Mouse (Mus musculus): ENCODE results near the gene Dgkh. TPM values are rescaled to one million over a fixed set of nuclear protein-coding genes. Genes with fewer than 3 reads are reported as not detected.

The Dgkh gene
- polyA plus RNA-seq, 1 experiment from 2014 or later = 0.87 TPM

GRCm38 (mm10) chr14:78656832-78657626 is 75.5 kb downstream of the Dgkh start:
- no peaks in the 10 kb centered on the region for H3K36me3 ChIP-seq (ENCODE audit: control insufficient read depth, insufficient read depth, low read length)
- WGBS = 78% methylated on average over 18 of the region's 18 CpGs
- no peak overlapping the region for H3K27ac ChIP-seq (replicated peaks; ENCODE audit: low read depth, low read length)
- H3K4me1 ChIP-seq (ENCODE audit: control insufficient read depth, insufficient read depth, low read length) = no peaks in the 10 kb centered on the region
- no peak for ATAC-seq (ENCODE audit: insufficient number of reproducible peaks, low FRiP score, low TSS enrichment, low read depth)
- no peak for DNase-seq (ENCODE audit: low spot score)
- no peak overlapping the region for H3K4me2 ChIP-seq (ENCODE audit: low read depth, severe bottlenecking)
- no peaks in the 10 kb centered on the region for H3K27me3 ChIP-seq (ENCODE audit: control insufficient read depth, insufficient read depth, low read length)
- no peak overlapping the region for H3K9ac ChIP-seq (ENCODE audit: low read length)
- no peaks in the 10 kb centered on the region; the same call in 1 of the 2 replicates for H3K9me3 ChIP-seq (ENCODE audit: control insufficient read depth, low read length)
- H3K4me3 ChIP-seq (ENCODE audit: low read depth, low read length) = no peak overlapping the region

- no peaks in the 10 kb centered on the region for H3K4me1 ChIP-seq (ENCODE audit: control insufficient read depth, insufficient read depth, low read length)
- WGBS = 83% methylated on average over 7 of the region's 7 CpGs
- no peak for ATAC-seq (ENCODE audit: insufficient number of reproducible peaks, low FRiP score, low TSS enrichment, low read depth)
- DNase-seq (ENCODE audit: low spot score) = no peak
- no peaks in the 10 kb centered on the region for H3K27me3 ChIP-seq (ENCODE audit: control insufficient read depth, insufficient read depth, low read length)
- H3K9ac ChIP-seq (ENCODE audit: low read length) = no peak overlapping the region
- H3K27ac ChIP-seq (replicated peaks; ENCODE audit: low read depth, low read length) = no peak overlapping the region
- H3K36me3 ChIP-seq (ENCODE audit: control insufficient read depth, insufficient read depth, low read length) = no peaks in the 10 kb centered on the region
- H3K4me2 ChIP-seq (ENCODE audit: low read depth, severe bottlenecking) = no peak overlapping the region
- no peaks in the 10 kb centered on the region; the same call in 1 of the 2 replicates for H3K9me3 ChIP-seq (ENCODE audit: control insufficient read depth, low read length)
- H3K4me3 ChIP-seq (ENCODE audit: low read depth, low read length) = no peak overlapping the region
These were observed 77.5 kb downstream of the Dgkh start for GRCm38 (mm10) chr14:78654939-78655556.

GRCm38 (mm10) chr14:78654196-78654595 is 78.4 kb downstream of the Dgkh start:
- WGBS = 86% methylated on average over 10 of the region's 10 CpGs
- no peak overlapping the region for H3K9ac ChIP-seq (ENCODE audit: low read length)
- no peaks in the 10 kb centered on the region; the same call in 1 of the 2 replicates for H3K9me3 ChIP-seq (ENCODE audit: control insufficient read depth, low read length)
- no peaks in the 10 kb centered on the region for H3K4me1 ChIP-seq (ENCODE audit: control insufficient read depth, insufficient read depth, low read length)
- no peak overlapping the region for H3K4me2 ChIP-seq (ENCODE audit: low read depth, severe bottlenecking)
- H3K36me3 ChIP-seq (ENCODE audit: control insufficient read depth, insufficient read depth, low read length) = no peaks in the 10 kb centered on the region
- no peaks in the 10 kb centered on the region for H3K27me3 ChIP-seq (ENCODE audit: control insufficient read depth, insufficient read depth, low read length)
- H3K27ac ChIP-seq (replicated peaks; ENCODE audit: low read depth, low read length) = no peak overlapping the region
- ATAC-seq (ENCODE audit: insufficient number of reproducible peaks, low FRiP score, low TSS enrichment, low read depth) = no peak
- no peak overlapping the region for H3K4me3 ChIP-seq (ENCODE audit: low read depth, low read length)
- no peak for DNase-seq (ENCODE audit: low spot score)

- Histone ChIP-seq H3K9me3 (ENCODE audit: control insufficient read depth, low read length) (no peaks in the 10 kb centered on the region), H3K9ac (ENCODE audit: low read length) (no peak overlapping the region), H3K36me3 (ENCODE audit: control insufficient read depth, insufficient read depth, low read length) (no peaks in the 10 kb centered on the region), H3K4me3 (ENCODE audit: low read depth, low read length) (no peak overlapping the region), H3K27ac (replicated peaks; ENCODE audit: low read depth, low read length) (no peak overlapping the region), H3K4me1 (ENCODE audit: control insufficient read depth, insufficient read depth, low read length) (no peaks in the 10 kb centered on the region), H3K27me3 (ENCODE audit: control insufficient read depth, insufficient read depth, low read length) (no peaks in the 10 kb centered on the region), H3K4me2 (ENCODE audit: low read depth, severe bottlenecking) (no peak overlapping the region)
- 91% methylated on average over 5 of the region's 5 CpGs for WGBS
- DNase-seq (ENCODE audit: low spot score) = no peak
- no peak for ATAC-seq (ENCODE audit: insufficient number of reproducible peaks, low FRiP score, low TSS enrichment, low read depth)
These were observed 79.2 kb downstream of the Dgkh start for GRCm38 (mm10) chr14:78653333-78653732.

- H3K4me1 ChIP-seq (ENCODE audit: control insufficient read depth, insufficient read depth, low read length) = no peaks in the 10 kb centered on the region
- H3K4me2 ChIP-seq (ENCODE audit: low read depth, severe bottlenecking) = no peak overlapping the region
- no peaks in the 10 kb centered on the region for H3K9me3 ChIP-seq (ENCODE audit: control insufficient read depth, low read length)
- H3K27me3 ChIP-seq (ENCODE audit: control insufficient read depth, insufficient read depth, low read length) = no peaks in the 10 kb centered on the region
- no peaks in the 10 kb centered on the region for H3K36me3 ChIP-seq (ENCODE audit: control insufficient read depth, insufficient read depth, low read length)
- no peak overlapping the region for H3K4me3 ChIP-seq (ENCODE audit: low read depth, low read length)
- 86% methylated on average over 7 of the region's 7 CpGs for WGBS
- DNase-seq (ENCODE audit: low spot score) = no peak
- ATAC-seq (ENCODE audit: insufficient number of reproducible peaks, low FRiP score, low TSS enrichment, low read depth) = no peak
- no peak overlapping the region for H3K27ac ChIP-seq (replicated peaks; ENCODE audit: low read depth, low read length)
- H3K9ac ChIP-seq (ENCODE audit: low read length) = no peak overlapping the region
These were observed 80.9 kb downstream of the Dgkh start for GRCm38 (mm10) chr14:78651696-78652095.

- 81% methylated on average over 9 of the region's 9 CpGs for WGBS
- no peak overlapping the region for H3K9ac ChIP-seq (ENCODE audit: low read length)
- H3K27ac ChIP-seq (replicated peaks; ENCODE audit: low read depth, low read length) = no peak overlapping the region
- no peak for DNase-seq (ENCODE audit: low spot score)
- H3K9me3 ChIP-seq (ENCODE audit: control insufficient read depth, low read length) = no peaks in the 10 kb centered on the region
- no peaks in the 10 kb centered on the region for H3K4me1 ChIP-seq (ENCODE audit: control insufficient read depth, insufficient read depth, low read length)
- H3K4me2 ChIP-seq (ENCODE audit: low read depth, severe bottlenecking) = no peak overlapping the region
- no peaks in the 10 kb centered on the region for H3K27me3 ChIP-seq (ENCODE audit: control insufficient read depth, insufficient read depth, low read length)
- ATAC-seq (ENCODE audit: insufficient number of reproducible peaks, low FRiP score, low TSS enrichment, low read depth) = no peak
- H3K4me3 ChIP-seq (ENCODE audit: low read depth, low read length) = no peak overlapping the region
- H3K36me3 ChIP-seq (ENCODE audit: control insufficient read depth, insufficient read depth, low read length) = no peaks in the 10 kb centered on the region
These were observed 82.0 kb downstream of the Dgkh start for GRCm38 (mm10) chr14:78650379-78651095.

- DNase-seq (ENCODE audit: low spot score) (no peak), ATAC-seq (ENCODE audit: insufficient number of reproducible peaks, low FRiP score, low TSS enrichment, low read depth) (no peak)
- Histone ChIP-seq H3K4me2 (ENCODE audit: low read depth, severe bottlenecking) (no peak overlapping the region), H3K4me3 (ENCODE audit: low read depth, low read length) (no peak overlapping the region), H3K27ac (replicated peaks; ENCODE audit: low read depth, low read length) (no peak overlapping the region), H3K36me3 (ENCODE audit: control insufficient read depth, insufficient read depth, low read length) (no peaks in the 10 kb centered on the region), H3K27me3 (ENCODE audit: control insufficient read depth, insufficient read depth, low read length) (no peaks in the 10 kb centered on the region), H3K9me3 (ENCODE audit: control insufficient read depth, low read length) (no peaks in the 10 kb centered on the region), H3K9ac (ENCODE audit: low read length) (no peak overlapping the region), H3K4me1 (ENCODE audit: control insufficient read depth, insufficient read depth, low read length) (no peaks in the 10 kb centered on the region)
- 85% methylated on average over 21 of the region's 21 CpGs for WGBS
These were observed 82.9 kb downstream of the Dgkh start for GRCm38 (mm10) chr14:78649525-78650274.

GRCm38 (mm10) chr14:78645622-78646021 is 87.0 kb downstream of the Dgkh start:
- Histone ChIP-seq H3K27me3 (ENCODE audit: control insufficient read depth, insufficient read depth, low read length) (no peaks in the 10 kb centered on the region), H3K4me1 (ENCODE audit: control insufficient read depth, insufficient read depth, low read length) (no peaks in the 10 kb centered on the region), H3K36me3 (ENCODE audit: control insufficient read depth, insufficient read depth, low read length) (no peaks in the 10 kb centered on the region), H3K9ac (ENCODE audit: low read length) (no peak overlapping the region), H3K9me3 (ENCODE audit: control insufficient read depth, low read length) (no peaks in the 10 kb centered on the region), H3K27ac (replicated peaks; ENCODE audit: low read depth, low read length) (no peak overlapping the region), H3K4me3 (ENCODE audit: low read depth, low read length) (no peak overlapping the region), H3K4me2 (ENCODE audit: low read depth, severe bottlenecking) (no peak overlapping the region)
- ATAC-seq (ENCODE audit: insufficient number of reproducible peaks, low FRiP score, low TSS enrichment, low read depth) = no peak
- 74% methylated on average over 3 of the region's 3 CpGs for WGBS
- no peak for DNase-seq (ENCODE audit: low spot score)

All from limb, embryonic 11.5 days (tissue).